Mouse (Mus musculus) liver, embryonic 14.5 days (tissue): ENCODE results near the gene Ovol3.

Source experiments
- CTCF ChIP-seq: IDR thresholded peaks from 2 replicates; pipeline ENCODE4 v1.5.1; 2016; ENCODE audit warnings: antibody characterized with exemption, low read depth, control low read depth
- EP300 ChIP-seq: IDR thresholded peaks from 2 replicates; pipeline ENCODE4 v1.6.1; 2016; ENCODE audit warnings: antibody characterized with exemption, low read depth

DNA sequence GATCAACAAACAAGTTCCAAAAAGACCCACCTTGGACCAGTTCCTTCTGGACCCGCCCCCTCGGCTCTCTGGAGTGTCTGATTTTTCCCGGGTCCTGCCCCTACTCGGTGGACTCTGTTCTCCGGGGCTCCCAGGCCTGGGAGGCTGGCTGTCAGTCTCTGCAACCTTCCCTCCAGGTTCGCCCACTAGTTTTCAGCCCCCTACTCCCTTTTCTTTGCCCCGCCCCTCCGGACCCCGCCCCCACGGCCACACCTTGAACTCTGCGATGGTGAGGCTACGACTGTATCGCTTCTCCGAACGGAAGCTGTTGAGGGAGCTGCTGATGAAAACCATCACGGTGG is 4.2 kb downstream of the Ovol3 start:
- no peak for TF ChIP-seq CTCF
- no peak for TF ChIP-seq EP300
